In the genomic region with DNA sequence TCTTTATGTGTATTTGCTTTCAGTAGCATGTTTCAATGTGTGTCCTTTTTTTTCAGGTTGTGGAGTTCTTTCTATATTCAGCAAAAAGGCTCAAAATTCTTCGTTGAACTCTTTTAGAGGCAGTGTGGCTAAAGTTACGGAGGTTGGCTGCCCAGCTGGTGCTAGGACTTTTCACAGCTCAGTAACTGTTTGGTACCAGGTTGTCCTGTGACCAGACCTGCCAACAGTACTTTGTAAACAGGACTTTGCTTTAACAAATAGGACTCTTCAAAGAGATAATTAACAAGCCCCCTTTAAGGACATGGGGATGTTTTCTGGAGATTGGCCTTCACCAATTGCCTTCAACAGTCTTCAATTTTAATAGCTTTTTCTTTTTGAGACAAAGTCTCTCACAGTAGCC, we compare ENCODE assay signal across 11 mouse cellular contexts. TPM values are rescaled to one million over a fixed set of nuclear protein-coding genes. Genes with fewer than 3 reads are reported as not detected.
A peak's percentile ranks its signal among the peaks of the same experiment; 100 is the strongest.
DNase-seq lines count a peak whose midpoint lies in the region; ATAC-seq and TF ChIP-seq lines count a peak whose summit lies in the region.
"Had no signal": no experiment of that assay in that cellular context is flagged by ENCODE, and none has a peak within 500 bp of the region (broad histone marks: within the 10 kb centered on the region; RNA-seq: fewer than 3 reads in every experiment).

No protein-coding gene starts in this region.

- H3K4me3 ChIP-seq in forebrain, embryonic 10.5 days: 0 out of 2 replicates have a peak overlapping the region, but pooled peaks have one; percentile 77
- no peak overlapping the region for H3K4me3 ChIP-seq in forebrain, embryonic 12.5 days (replicated peaks)
- H3K4me3 ChIP-seq in lung, embryonic 15.5 days: peak overlapping the region; percentile 66
- H3K4me3 ChIP-seq in liver, embryonic 14.5 days (ENCODE audit: insufficient read depth in 1 of 2, low read depth in 2 of 2, low read length in 2 of 2): 0 out of 4 replicates have a peak overlapping the region, but pooled peaks of 1 of the 2 experiments have one; percentile 48

- H3K4me1 ChIP-seq in forebrain, embryonic 10.5 days: peaks cover 15% of the 10 kb centered on the region
- peaks cover 9% of the 10 kb centered on the region for H3K4me1 ChIP-seq in forebrain, embryonic 12.5 days
- peaks cover 12% of the 10 kb centered on the region; the same call in 1 of the 2 replicates for H3K4me1 ChIP-seq in lung, embryonic 15.5 days
- 0 out of 4 replicates have a peak, but pooled peaks cover 0 to 2% of the 10 kb centered on the region in 2 experiments for H3K4me1 ChIP-seq in liver, embryonic 14.5 days (replicated peaks; ENCODE audit: control insufficient read depth in 2 of 2, insufficient read depth in 2 of 2, low read length in 1 of 2)

- H3K9me3 ChIP-seq in forebrain, embryonic 10.5 days: no peaks in the 10 kb centered on the region
- H3K9me3 ChIP-seq in forebrain, embryonic 12.5 days: no peaks in the 10 kb centered on the region
- no peaks in the 10 kb centered on the region for H3K9me3 ChIP-seq in lung, embryonic 15.5 days
- H3K9me3 ChIP-seq in liver, embryonic 14.5 days (ENCODE audit: control insufficient read depth, low read length): no peaks in the 10 kb centered on the region

- H3K36me3 ChIP-seq in forebrain, embryonic 10.5 days (replicated peaks): peaks cover 10% of the 10 kb centered on the region
- peaks cover 6% of the 10 kb centered on the region; the same call in 1 of the 2 replicates for H3K36me3 ChIP-seq in forebrain, embryonic 12.5 days (replicated peaks)
- H3K36me3 ChIP-seq in lung, embryonic 15.5 days: 0 out of 2 replicates have a peak, but pooled peaks cover 5% of the 10 kb centered on the region
- H3K36me3 ChIP-seq in liver, embryonic 14.5 days (replicated peaks; ENCODE audit: control insufficient read depth, insufficient read depth, low read depth): no peaks in the 10 kb centered on the region

- H3K4me2 ChIP-seq in forebrain, embryonic 12.5 days: no peak overlapping the region
- H3K4me2 ChIP-seq in lung, embryonic 15.5 days: peak overlapping the region; percentile 90
- peak overlapping the region; percentile 59 for H3K4me2 ChIP-seq in liver, embryonic 14.5 days (ENCODE audit: low read depth)

- WGBS in forebrain, embryonic 10.5 days: 80% methylated on average over 2 of the region's 2 CpGs
- WGBS in forebrain, embryonic 12.5 days: 74% methylated on average over 2 of the region's 2 CpGs
- WGBS in lung, embryonic 15.5 days: 61% methylated on average over 2 of the region's 2 CpGs
- WGBS in liver, embryonic 14.5 days (ENCODE audit: insufficient replicate concordance): 49% methylated on average over 2 of the region's 2 CpGs

- DNase-seq in forebrain, embryonic 10.5 days (ENCODE audit: extremely low spot score, low spot score): no peak
- no peak for DNase-seq in lung, adult 18-20 months
- peak; percentile 39 to 57 for DNase-seq in kidney, adult 8-10 months
- no peak for DNase-seq in liver, embryonic 14.5 days (ENCODE audit: low read depth in 3 of 3, low spot score in 3 of 3)
- DNase-seq in layer of hippocampus, postnatal 36 days: no peak
- DNase-seq in gastrocnemius, adult 8-10 months (ENCODE audit: low spot score in 2 of 2): no peak
- DNase-seq: embryo, embryonic 11 days had no signal

- no peaks in the 10 kb centered on the region for H3K27me3 ChIP-seq in forebrain, embryonic 10.5 days (ENCODE audit: poor library complexity, severe bottlenecking)
- no peaks in the 10 kb centered on the region for H3K27me3 ChIP-seq in forebrain, embryonic 12.5 days
- H3K27me3 ChIP-seq in lung, embryonic 15.5 days: no peaks in the 10 kb centered on the region
- no peaks in the 10 kb centered on the region for H3K27me3 ChIP-seq in liver, embryonic 14.5 days (ENCODE audit: control insufficient read depth, insufficient read depth, low read length)

- no peak for TF ChIP-seq EP300 in liver, embryonic 14.5 days (IDR thresholded peaks at IDR 0.05; ENCODE audit: low read depth)

- no peak for ATAC-seq in forebrain, embryonic 12.5 days (ENCODE audit: low FRiP score)
- no peak for ATAC-seq in lung, embryonic 15.5 days (ENCODE audit: borderline replicate concordance, extremely low read depth, low FRiP score, low TSS enrichment)
- ATAC-seq in liver, embryonic 14.5 days (ENCODE audit: insufficient read depth): no peak

- no peak overlapping the region for H3K9ac ChIP-seq in forebrain, embryonic 12.5 days
- 0 out of 2 replicates have a peak overlapping the region, but pooled peaks have one; percentile 73 for H3K9ac ChIP-seq in lung, embryonic 15.5 days
- no peak overlapping the region for H3K9ac ChIP-seq in liver, embryonic 14.5 days (replicated peaks)

- TF ChIP-seq CTCF in liver, embryonic 14.5 days (IDR thresholded peaks at IDR 0.05; ENCODE audit: low read depth): no peak

- no peak overlapping the region for H3K27ac ChIP-seq in forebrain, embryonic 10.5 days
- no peak overlapping the region for H3K27ac ChIP-seq in forebrain, embryonic 12.5 days
- no peak overlapping the region for H3K27ac ChIP-seq in lung, embryonic 15.5 days
- H3K27ac ChIP-seq in liver, embryonic 14.5 days: no peak overlapping the region

RNA-seq across cellular contexts. Expression of a gene that starts 1.1 kb away (rescaled TPM):
- polyA plus RNA-seq in forebrain, embryonic 10.5 days (2016; fragmentation: Nextera tagmentation; extraction: Ambion mirVana): 4.3 and 5.0 TPM in 2 replicates
- 4.2 and 4.7 TPM in 2 replicates for polyA plus RNA-seq in forebrain, embryonic 12.5 days (2016; fragmentation: Nextera tagmentation; extraction: Ambion mirVana)
- 3.9 and 4.3 TPM in 2 replicates for polyA plus RNA-seq in lung, embryonic 15.5 days (2015; fragmentation: Nextera tagmentation; extraction: Ambion mirVana)
- polyA plus RNA-seq in liver, embryonic 14.5 days (2012; rRNA removed): 0.76 and 0.81 TPM in 2 replicates
- polyA plus RNA-seq in liver, embryonic 14.5 days (2014; fragmentation: Nextera tagmentation; extraction: Ambion mirVana): 1.8 and 2.1 TPM in 2 replicates
- total RNA-seq in layer of hippocampus, postnatal 36 days (2021): 1 to 10 TPM; 2.3 to 2.5 TPM
- under 1 TPM; 0.53 to 0.73 (median 0.57) TPM for total RNA-seq in gastrocnemius, adult 8-10 months (2022)
- total RNA-seq: megakaryocyte-erythroid progenitor cell, adult 5-6 weeks had no signal

RNA-seq across cellular contexts. Expression of a gene that starts 32.4 kb away (rescaled TPM):
- polyA plus RNA-seq in forebrain, embryonic 10.5 days (2016; fragmentation: Nextera tagmentation; extraction: Ambion mirVana): 327 and 338 TPM in 2 replicates
- polyA plus RNA-seq in forebrain, embryonic 12.5 days (2016; fragmentation: Nextera tagmentation; extraction: Ambion mirVana): 288 and 294 TPM in 2 replicates
- polyA plus RNA-seq in lung, embryonic 15.5 days (2015; fragmentation: Nextera tagmentation; extraction: Ambion mirVana): 284 and 288 TPM in 2 replicates
- 58.5 and 91.1 TPM in 2 replicates for polyA plus RNA-seq in liver, embryonic 14.5 days (2012; rRNA removed)
- polyA plus RNA-seq in liver, embryonic 14.5 days (2014; fragmentation: Nextera tagmentation; extraction: Ambion mirVana): 170 and 171 TPM in 2 replicates
- 100 to 1,000 TPM; 131 to 134 TPM for total RNA-seq in layer of hippocampus, postnatal 36 days (2021)
- total RNA-seq in gastrocnemius, adult 8-10 months (2022): 100 to 1,000 TPM; 114 to 129 (median 121) TPM

RNA-seq across cellular contexts. Expression of a gene that starts 32.6 kb away (rescaled TPM):
- polyA plus RNA-seq in forebrain, embryonic 10.5 days (2016; fragmentation: Nextera tagmentation; extraction: Ambion mirVana): 0.77 and 1.1 TPM in 2 replicates
- polyA plus RNA-seq in forebrain, embryonic 12.5 days (2016; fragmentation: Nextera tagmentation; extraction: Ambion mirVana): 0.91 and 1.1 TPM in 2 replicates
- polyA plus RNA-seq in lung, embryonic 15.5 days (2015; fragmentation: Nextera tagmentation; extraction: Ambion mirVana): 0.65 and 1.3 TPM in 2 replicates
- polyA plus RNA-seq in liver, embryonic 14.5 days (2012; rRNA removed): 0.04 TPM in 1 of 2 replicates, not detected in the other
- 0.27 and 0.69 TPM in 2 replicates for polyA plus RNA-seq in liver, embryonic 14.5 days (2014; fragmentation: Nextera tagmentation; extraction: Ambion mirVana)
- under 1 TPM in 1 of 2 experiments, not detected in 1; 0.53 TPM for total RNA-seq in layer of hippocampus, postnatal 36 days (2021)
- total RNA-seq in gastrocnemius, adult 8-10 months (2022): not detected
- total RNA-seq: left cerebral cortex, adult 18-20 months; megakaryocyte-erythroid progenitor cell, adult 5-6 weeks had no signal

RNA-seq across cellular contexts. Expression of a gene that starts 54.6 kb away (rescaled TPM):
- polyA plus RNA-seq in forebrain, embryonic 10.5 days (2016; fragmentation: Nextera tagmentation; extraction: Ambion mirVana): 46.0 and 46.4 TPM in 2 replicates
- polyA plus RNA-seq in forebrain, embryonic 12.5 days (2016; fragmentation: Nextera tagmentation; extraction: Ambion mirVana): 70.1 and 71.3 TPM in 2 replicates
- 29.1 and 29.7 TPM in 2 replicates for polyA plus RNA-seq in lung, embryonic 15.5 days (2015; fragmentation: Nextera tagmentation; extraction: Ambion mirVana)
- 6.3 and 8.9 TPM in 2 replicates for polyA plus RNA-seq in liver, embryonic 14.5 days (2012; rRNA removed)
- 12.3 and 12.4 TPM in 2 replicates for polyA plus RNA-seq in liver, embryonic 14.5 days (2014; fragmentation: Nextera tagmentation; extraction: Ambion mirVana)
- total RNA-seq in layer of hippocampus, postnatal 36 days (2021): 10 to 100 TPM; 53.1 to 56.3 TPM
- 10 to 100 TPM; 17.3 to 18.9 (median 18.5) TPM for total RNA-seq in gastrocnemius, adult 8-10 months (2022)

Comparison
In these comparisons a context has a peak if more than half of its experiments do, and no peak if none do; other contexts are left out.
1. DNase-seq: peak in kidney, adult 8-10 months (2 of 2); none in forebrain, embryonic 10.5 days (single experiment), lung, adult 18-20 months (0 of 2), liver, embryonic 14.5 days (0 of 3), layer of hippocampus, postnatal 36 days (0 of 2) and gastrocnemius, adult 8-10 months (0 of 2).